Mouse (Mus musculus): ENCODE data around the gene Morc2a. TPM values are rescaled to one million over a fixed set of nuclear protein-coding genes. Genes with fewer than 3 reads are reported as not detected.

Morc2a gene
- polyA plus RNA-seq, 1 experiment, result 7.5 TPM

- H3K4me3 ChIP-seq (ENCODE audit: extremely low read depth, insufficient read depth, insufficient read length), result no peak overlapping the region
- DNase-seq (ENCODE audit: low read depth in 1 of 2, low spot score in 2 of 2), result no peak
- H3K27ac ChIP-seq (ENCODE audit: insufficient read depth, low read length), result no peak overlapping the region
- TF ChIP-seq CTCF (IDR thresholded peaks at IDR 0.05; ENCODE audit: extremely low read depth, insufficient read depth, insufficient read length, insufficient replicate concordance) (no peak), POLR2A (IDR thresholded peaks at IDR 0.05; ENCODE audit: low read depth, low read length) (no peak)
- H3K36me3 ChIP-seq (ENCODE audit: control insufficient read depth, insufficient read depth, low read length), result no peaks in the 10 kb centered on the region
- no peaks in the 10 kb centered on the region for H3K4me1 ChIP-seq (ENCODE audit: control insufficient read depth, insufficient read depth, insufficient read length)
- 80% methylated on average over 6 of the region's 6 CpGs for WGBS
- no peaks in the 10 kb centered on the region for H3K27me3 ChIP-seq (ENCODE audit: control insufficient read depth, insufficient read depth, low read length)
These were observed 67.7 kb downstream of the Morc2a start for GRCm38 (mm10) chr11:3716662-3717061.

- Histone ChIP-seq H3K27me3 (ENCODE audit: control insufficient read depth, insufficient read depth, low read length) (no peaks in the 10 kb centered on the region), H3K4me3 (ENCODE audit: extremely low read depth, insufficient read depth, insufficient read length) (no peak overlapping the region), H3K4me1 (ENCODE audit: control insufficient read depth, insufficient read depth, insufficient read length) (no peaks in the 10 kb centered on the region), H3K27ac (ENCODE audit: insufficient read depth, low read length) (no peak overlapping the region), H3K36me3 (ENCODE audit: control insufficient read depth, insufficient read depth, low read length) (no peaks in the 10 kb centered on the region)
- 84% methylated on average over 3 of the region's 3 CpGs for WGBS
- DNase-seq (ENCODE audit: low read depth in 1 of 2, low spot score in 2 of 2), result no peak
- TF ChIP-seq POLR2A (IDR thresholded peaks at IDR 0.05; ENCODE audit: low read depth, low read length) (no peak), CTCF (IDR thresholded peaks at IDR 0.05; ENCODE audit: extremely low read depth, insufficient read depth, insufficient read length, insufficient replicate concordance) (no peak)
These were observed 73.0 kb downstream of the Morc2a start for GRCm38 (mm10) chr11:3722036-3722435.

- 58% methylated on average over 3 of the region's 3 CpGs for WGBS
- Histone ChIP-seq H3K4me3 (ENCODE audit: extremely low read depth, insufficient read depth, insufficient read length) (no peak overlapping the region), H3K36me3 (ENCODE audit: control insufficient read depth, insufficient read depth, low read length) (no peaks in the 10 kb centered on the region), H3K27ac (ENCODE audit: insufficient read depth, low read length) (no peak overlapping the region), H3K27me3 (ENCODE audit: control insufficient read depth, insufficient read depth, low read length) (no peaks in the 10 kb centered on the region), H3K4me1 (ENCODE audit: control insufficient read depth, insufficient read depth, insufficient read length) (no peaks in the 10 kb centered on the region)
- DNase-seq (ENCODE audit: low read depth in 1 of 2, low spot score in 2 of 2), result no peak
- no peak for TF ChIP-seq POLR2A (IDR thresholded peaks at IDR 0.05; ENCODE audit: low read depth, low read length)
- TF ChIP-seq CTCF (IDR thresholded peaks at IDR 0.05; ENCODE audit: extremely low read depth, insufficient read depth, insufficient read length, insufficient replicate concordance), result no peak
These were observed 73.9 kb downstream of the Morc2a start for GRCm38 (mm10) chr11:3722861-3723260.

GRCm38 (mm10) chr11:3723910-3724309 is 74.9 kb downstream of the Morc2a start:
- Histone ChIP-seq H3K27me3 (ENCODE audit: control insufficient read depth, insufficient read depth, low read length) (no peaks in the 10 kb centered on the region), H3K36me3 (ENCODE audit: control insufficient read depth, insufficient read depth, low read length) (no peaks in the 10 kb centered on the region), H3K4me3 (ENCODE audit: extremely low read depth, insufficient read depth, insufficient read length) (no peak overlapping the region), H3K4me1 (ENCODE audit: control insufficient read depth, insufficient read depth, insufficient read length) (no peaks in the 10 kb centered on the region), H3K27ac (ENCODE audit: insufficient read depth, low read length) (no peak overlapping the region)
- 72% methylated on average over 4 of the region's 4 CpGs for WGBS
- TF ChIP-seq CTCF (IDR thresholded peaks at IDR 0.05; ENCODE audit: extremely low read depth, insufficient read depth, insufficient read length, insufficient replicate concordance) (no peak), POLR2A (IDR thresholded peaks at IDR 0.05; ENCODE audit: low read depth, low read length) (no peak)
- no peak for DNase-seq (ENCODE audit: low read depth in 1 of 2, low spot score in 2 of 2)

- Histone ChIP-seq H3K27ac (ENCODE audit: insufficient read depth, low read length) (no peak overlapping the region), H3K36me3 (ENCODE audit: control insufficient read depth, insufficient read depth, low read length) (no peaks in the 10 kb centered on the region), H3K4me3 (ENCODE audit: extremely low read depth, insufficient read depth, insufficient read length) (no peak overlapping the region), H3K27me3 (ENCODE audit: control insufficient read depth, insufficient read depth, low read length) (no peaks in the 10 kb centered on the region), H3K4me1 (ENCODE audit: control insufficient read depth, insufficient read depth, insufficient read length) (no peaks in the 10 kb centered on the region)
- TF ChIP-seq CTCF (IDR thresholded peaks at IDR 0.05; ENCODE audit: extremely low read depth, insufficient read depth, insufficient read length, insufficient replicate concordance) (no peak), POLR2A (IDR thresholded peaks at IDR 0.05; ENCODE audit: low read depth, low read length) (no peak)
- 73% methylated on average over 5 of the region's 5 CpGs for WGBS
- DNase-seq (ENCODE audit: low read depth in 1 of 2, low spot score in 2 of 2), result no peak
These were observed 75.7 kb downstream of the Morc2a start for GRCm38 (mm10) chr11:3724726-3725125.

GRCm38 (mm10) chr11:3725331-3726054 is 76.5 kb downstream of the Morc2a start:
- Histone ChIP-seq H3K36me3 (ENCODE audit: control insufficient read depth, insufficient read depth, low read length) (no peaks in the 10 kb centered on the region), H3K27ac (ENCODE audit: insufficient read depth, low read length) (no peak overlapping the region), H3K27me3 (ENCODE audit: control insufficient read depth, insufficient read depth, low read length) (no peaks in the 10 kb centered on the region), H3K4me1 (ENCODE audit: control insufficient read depth, insufficient read depth, insufficient read length) (no peaks in the 10 kb centered on the region), H3K4me3 (ENCODE audit: extremely low read depth, insufficient read depth, insufficient read length) (no peak overlapping the region)
- TF ChIP-seq POLR2A (IDR thresholded peaks at IDR 0.05; ENCODE audit: low read depth, low read length), result no peak
- no peak for TF ChIP-seq CTCF (IDR thresholded peaks at IDR 0.05; ENCODE audit: extremely low read depth, insufficient read depth, insufficient read length, insufficient replicate concordance)
- 67% methylated on average over 10 of the region's 10 CpGs for WGBS
- no peak for DNase-seq (ENCODE audit: low read depth in 1 of 2, low spot score in 2 of 2)

- DNase-seq (ENCODE audit: low read depth in 1 of 2, low spot score in 2 of 2), result no peak
- 75% methylated on average over 9 of the region's 9 CpGs for WGBS
- TF ChIP-seq POLR2A (IDR thresholded peaks at IDR 0.05; ENCODE audit: low read depth, low read length) (no peak), CTCF (IDR thresholded peaks at IDR 0.05; ENCODE audit: extremely low read depth, insufficient read depth, insufficient read length, insufficient replicate concordance) (no peak)
- Histone ChIP-seq H3K27me3 (ENCODE audit: control insufficient read depth, insufficient read depth, low read length) (no peaks in the 10 kb centered on the region), H3K36me3 (ENCODE audit: control insufficient read depth, insufficient read depth, low read length) (no peaks in the 10 kb centered on the region), H3K4me3 (ENCODE audit: extremely low read depth, insufficient read depth, insufficient read length) (no peak overlapping the region), H3K27ac (ENCODE audit: insufficient read depth, low read length) (no peak overlapping the region), H3K4me1 (ENCODE audit: control insufficient read depth, insufficient read depth, insufficient read length) (no peaks in the 10 kb centered on the region)
These were observed 78.6 kb downstream of the Morc2a start for GRCm38 (mm10) chr11:3727438-3728105.

Measured in spleen, adult 2 months (tissue).